Comparison of ENCODE assay signal across 12 mouse cellular contexts in genomic region chr9:31145272-31145925, GRCm38 (mm10). TPM values are rescaled to one million over a fixed set of nuclear protein-coding genes. Genes with fewer than 3 reads are reported as not detected.
DNase-seq lines count a peak whose midpoint lies in the region; ATAC-seq and TF ChIP-seq lines count a peak whose summit lies in the region.
"Had no signal": no experiment of that assay in that cellular context is flagged by ENCODE, and none has a peak within 500 bp of the region (broad histone marks: within the 10 kb centered on the region; RNA-seq: fewer than 3 reads in every experiment).

No protein-coding gene starts in this region.

- H3K27me3 ChIP-seq in stomach, embryonic 16.5 days (ENCODE audit: control insufficient read depth, insufficient read depth, low read length) = no peaks in the 10 kb centered on the region
- H3K27me3 ChIP-seq in stomach, postnatal 0 days (ENCODE audit: control insufficient read depth, insufficient read depth, low read length) = no peaks in the 10 kb centered on the region
- no peaks in the 10 kb centered on the region for H3K27me3 ChIP-seq in kidney, embryonic 16.5 days (ENCODE audit: insufficient read depth, low read length)
- H3K27me3 ChIP-seq in limb, embryonic 10.5 days (ENCODE audit: low read depth, poor library complexity, severe bottlenecking) = no peaks in the 10 kb centered on the region
- no peaks in the 10 kb centered on the region for H3K27me3 ChIP-seq in heart, embryonic 12.5 days (replicated peaks)
- H3K27me3 ChIP-seq: limb, embryonic 12.5 days had no signal

- no peak overlapping the region for H3K4me3 ChIP-seq in stomach, embryonic 16.5 days (replicated peaks; ENCODE audit: low read length)
- no peak overlapping the region for H3K4me3 ChIP-seq in stomach, postnatal 0 days (ENCODE audit: low read depth, low read length)
- no peak overlapping the region for H3K4me3 ChIP-seq in kidney, embryonic 16.5 days (ENCODE audit: low read length)
- no peak overlapping the region for H3K4me3 ChIP-seq in limb, embryonic 10.5 days
- H3K4me3 ChIP-seq in heart, embryonic 12.5 days = no peak overlapping the region
- H3K4me3 ChIP-seq: heart, embryonic 10.5 days; limb, embryonic 12.5 days; megakaryocyte, embryonic 14.5 days; myocyte had no signal

- WGBS in stomach, embryonic 16.5 days = 73% methylated on average over 7 of the region's 7 CpGs
- 81% methylated on average over 7 of the region's 7 CpGs for WGBS in stomach, postnatal 0 days
- WGBS in kidney, embryonic 16.5 days = 56% methylated on average over 7 of the region's 7 CpGs
- 91% methylated on average over 7 of the region's 7 CpGs for WGBS in limb, embryonic 10.5 days
- WGBS in heart, embryonic 12.5 days = 50% methylated on average over 7 of the region's 7 CpGs

- no peak for TF ChIP-seq CTCF in stomach, postnatal 0 days (IDR thresholded peaks at IDR 0.05; ENCODE audit: low read depth)

- H3K9ac ChIP-seq in stomach, embryonic 16.5 days (ENCODE audit: low read length) = no peak overlapping the region
- H3K9ac ChIP-seq in stomach, postnatal 0 days (ENCODE audit: low read length) = no peak overlapping the region
- no peak overlapping the region for H3K9ac ChIP-seq in kidney, embryonic 16.5 days (replicated peaks; ENCODE audit: low read length)
- H3K9ac ChIP-seq in heart, embryonic 12.5 days = no peak overlapping the region
- H3K9ac ChIP-seq: limb, embryonic 12.5 days had no signal

- peak; percentile 48 for DNase-seq in kidney, adult 18-20 months
- DNase-seq in kidney, postnatal 10 days = no peak
- DNase-seq in stomach, postnatal 0 days (ENCODE audit: low spot score) = no peak
- DNase-seq in T-cell, adult 2 months (ENCODE audit: low spot score) = no peak
- no peak for DNase-seq in limb, embryonic 10.5 days (ENCODE audit: low spot score)

- no peaks in the 10 kb centered on the region for H3K4me1 ChIP-seq in stomach, embryonic 16.5 days (ENCODE audit: control insufficient read depth, insufficient read depth, low read length)
- no peaks in the 10 kb centered on the region for H3K4me1 ChIP-seq in stomach, postnatal 0 days (replicated peaks; ENCODE audit: control insufficient read depth, insufficient read depth)
- H3K4me1 ChIP-seq in kidney, embryonic 16.5 days (ENCODE audit: insufficient read depth, low read length) = no peaks in the 10 kb centered on the region
- H3K4me1 ChIP-seq in limb, embryonic 10.5 days = no peaks in the 10 kb centered on the region
- H3K4me1 ChIP-seq in heart, embryonic 12.5 days (replicated peaks) = peaks cover 16% of the 10 kb centered on the region
- H3K4me1 ChIP-seq: limb, embryonic 12.5 days had no signal

- no peaks in the 10 kb centered on the region for H3K9me3 ChIP-seq in stomach, embryonic 16.5 days (replicated peaks; ENCODE audit: control insufficient read depth, low read length)
- H3K9me3 ChIP-seq in stomach, postnatal 0 days (ENCODE audit: control insufficient read depth, low read length) = no peaks in the 10 kb centered on the region
- H3K9me3 ChIP-seq in kidney, embryonic 16.5 days (ENCODE audit: low read length) = no peaks in the 10 kb centered on the region
- H3K9me3 ChIP-seq in limb, embryonic 10.5 days (replicated peaks) = no peaks in the 10 kb centered on the region
- no peaks in the 10 kb centered on the region for H3K9me3 ChIP-seq in heart, embryonic 12.5 days (replicated peaks)
- H3K9me3 ChIP-seq: heart, embryonic 10.5 days; limb, embryonic 12.5 days; megakaryocyte, embryonic 14.5 days had no signal

- no peak overlapping the region for H3K4me2 ChIP-seq in stomach, embryonic 16.5 days (ENCODE audit: low read depth, low read length)
- no peak overlapping the region for H3K4me2 ChIP-seq in stomach, postnatal 0 days (replicated peaks; ENCODE audit: low read depth)
- no peak overlapping the region for H3K4me2 ChIP-seq in kidney, embryonic 16.5 days (replicated peaks; ENCODE audit: low read depth, low read length)
- H3K4me2 ChIP-seq in heart, embryonic 12.5 days = no peak overlapping the region
- H3K4me2 ChIP-seq: limb, embryonic 12.5 days had no signal

- 0 out of 2 replicates have a peak overlapping the region, but pooled peaks have one; percentile 1 for H3K27ac ChIP-seq in stomach, embryonic 16.5 days (ENCODE audit: low read length)
- H3K27ac ChIP-seq in stomach, postnatal 0 days (replicated peaks) = no peak overlapping the region
- H3K27ac ChIP-seq in kidney, embryonic 16.5 days (ENCODE audit: low read length) = no peak overlapping the region
- no peak overlapping the region for H3K27ac ChIP-seq in limb, embryonic 10.5 days
- H3K27ac ChIP-seq in heart, embryonic 12.5 days (ENCODE audit: poor library complexity, severe bottlenecking) = no peak overlapping the region
- H3K27ac ChIP-seq: heart, embryonic 10.5 days; limb, embryonic 12.5 days had no signal

- TF ChIP-seq EP300 in stomach, postnatal 0 days (optimal IDR thresholded peaks at IDR 0.05) = no peak

- H3K36me3 ChIP-seq in stomach, embryonic 16.5 days (ENCODE audit: control insufficient read depth, insufficient read depth, low read length) = peaks cover 3% of the 10 kb centered on the region; the same call in 1 of the 2 replicates
- H3K36me3 ChIP-seq in stomach, postnatal 0 days (ENCODE audit: control insufficient read depth, insufficient read depth, low read length) = peaks cover 6% of the 10 kb centered on the region; the same call in 1 of the 2 replicates
- H3K36me3 ChIP-seq in kidney, embryonic 16.5 days (ENCODE audit: insufficient read depth, low read length) = peaks cover 14% of the 10 kb centered on the region; the same call in 1 of the 2 replicates
- H3K36me3 ChIP-seq in limb, embryonic 10.5 days = peaks cover 33% of the 10 kb centered on the region
- H3K36me3 ChIP-seq in heart, embryonic 12.5 days = peaks cover 27% of the 10 kb centered on the region

- no peak for ATAC-seq in stomach, embryonic 16.5 days (ENCODE audit: insufficient read depth, low FRiP score)
- no peak for ATAC-seq in stomach, postnatal 0 days (ENCODE audit: low FRiP score, low TSS enrichment)
- ATAC-seq in kidney, embryonic 16.5 days (ENCODE audit: low FRiP score, low TSS enrichment) = peak; percentile 44; the same call in 1 of the 2 replicates
- no peak for ATAC-seq in heart, embryonic 12.5 days (ENCODE audit: insufficient number of reproducible peaks, low FRiP score)

RNA-seq across cellular contexts. Expression of gene St14, which starts 13.7 kb away (rescaled TPM):
- polyA plus RNA-seq in stomach, embryonic 16.5 days (2015; fragmentation: Nextera tagmentation; extraction: Ambion mirVana) = 77.9 and 96.3 TPM in 2 replicates
- polyA plus RNA-seq in stomach, postnatal 0 days (2015; fragmentation: Nextera tagmentation; extraction: Ambion mirVana) = 60.4 and 61.6 TPM in 2 replicates
- polyA plus RNA-seq in kidney, embryonic 16.5 days (2015; fragmentation: Nextera tagmentation; extraction: Ambion mirVana) = 46.7 and 48.3 TPM in 2 replicates
- polyA plus RNA-seq in limb, embryonic 10.5 days (2016; fragmentation: Nextera tagmentation; extraction: Ambion mirVana) = 11.3 and 13.2 TPM in 2 replicates
- 1.3 and 1.5 TPM in 2 replicates for polyA plus RNA-seq in heart, embryonic 12.5 days (2016; fragmentation: Nextera tagmentation; extraction: Ambion mirVana)
